Mouse (Mus musculus) left cerebral cortex, postnatal 10 days (tissue): ENCODE results near the gene Gm15293. TPM values are rescaled to one million over a fixed set of nuclear protein-coding genes. Genes with fewer than 3 reads are reported as not detected.
"Not testable (repeated sequence)": the region's sequence is repeated elsewhere in the genome, so short reads cannot be mapped to it uniquely, and the experiment has no call there.

Experiments
- DNase-seq, 2 experiments: peaks; one replicate each; pipeline ENCODE4 v3.0.0; 2021 to 2022; ENCODE audit warnings: low spot score in 2 of 2, mixed read lengths in 1 of 2; ENCODE audit errors: extremely low spot score in 1 of 2
- intact Hi-C: fragments of 180-260 bp; cut with DNase I; formaldehyde crosslinking; loops from one replicate; pipeline ENCODE4 v1.15.1; 2025
- total RNA-seq, 2 experiments: library from RNA; stranded (reverse); gene quantifications; 2 replicates each; pipeline ENCODE4 v1.2.3; 2021

Gene Gm15293
- total RNA-seq, result not detected

- intact Hi-C loops, DNase-seq: not testable (repeated sequence)
Observed at GRCm38 (mm10) chr8:21201261-21201660, at the start of gene Gm15293. Gene Gm15293, plus strand, starts transcription at chr8:21201561.

- intact Hi-C loops, DNase-seq: not testable (repeated sequence)
Observed at GRCm38 (mm10) chr8:21161977-21162376, 39.4 kb upstream of the Gm15293 start, which contains the start of gene Defa22. Gene Defa22, plus strand, starts transcription at chr8:21162277.

- DNase-seq, intact Hi-C loops: not testable (repeated sequence)
Observed at GRCm38 (mm10) chr8:21191314-21191713, 10.0 kb upstream of the Gm15293 start, which contains the start of gene Defa31. Gene Defa31, plus strand, starts transcription at chr8:21191614.

Other genes with a start within 250 kb of the Gm15293 start
- gene Defa21, start 176.0 kb upstream of the Gm15293 start, total RNA-seq, result not detected
- not detected for gene Defa23, start 146.5 kb upstream of the Gm15293 start, total RNA-seq
- gene Defa35, start 136.5 kb upstream of the Gm15293 start, total RNA-seq, result not detected
- gene Defa25, start 117.1 kb upstream of the Gm15293 start, total RNA-seq, result not detected
- not detected for gene Gm14851, start 105.5 kb upstream of the Gm15293 start, total RNA-seq
- gene Defa30, start 66.9 kb upstream of the Gm15293 start, total RNA-seq, result not detected
- gene Defa22, start 39.3 kb upstream of the Gm15293 start, total RNA-seq, result not detected
- gene Defa31, start 9.9 kb upstream of the Gm15293 start, total RNA-seq, result not detected
- not detected for gene Gm15292, start 48.2 kb downstream of the Gm15293 start, total RNA-seq
- gene Defa27, start 114.0 kb downstream of the Gm15293 start, total RNA-seq, result not detected
- gene Defa29, start 125.5 kb downstream of the Gm15293 start, total RNA-seq, result not detected
- gene Defa2, start 177.0 kb downstream of the Gm15293 start, total RNA-seq, result not detected
- not detected for gene Defa33, start 190.2 kb downstream of the Gm15293 start, total RNA-seq
- gene Defa36, start 225.8 kb downstream of the Gm15293 start, total RNA-seq, result not detected